Mouse (Mus musculus) hindbrain, embryonic 14.5 days (tissue): ENCODE data around the gene Gm21637. TPM values are rescaled to one million over a fixed set of nuclear protein-coding genes. Genes with fewer than 3 reads are reported as not detected.
"Not testable (repeated sequence)": the region's sequence is repeated elsewhere in the genome, so short reads cannot be mapped to it uniquely, and the experiment has no call there.

ENCODE experiments used
- ATAC-seq: fragments of 200-750 bp; cut with Nextera tagmentation; 2 replicates; pipeline ENCODE4 v1.8.0; 2017; ENCODE audit warnings: moderate number of reproducible peaks, mild to moderate bottlenecking, moderate TSS enrichment, moderate library complexity; ENCODE audit not compliant: low FRiP score
- DNase-seq: peaks from one replicate; pipeline ENCODE4 v3.0.0-alpha.2; 2015; ENCODE audit warnings: low spot score
- H3K27ac ChIP-seq: fragments of 300-500 bp; sonication (generic); 2 replicates; pipeline ENCODE4 v1.5.1; 2014; ENCODE audit warnings: mild to moderate bottlenecking, moderate library complexity
- H3K27me3 ChIP-seq: fragments of 300-500 bp; sonication (generic); 2 replicates; pipeline ENCODE4 v1.6.1; 2014; ENCODE audit warnings: mild to moderate bottlenecking, low read length, mixed read lengths; ENCODE audit not compliant: control insufficient read depth, insufficient read depth
- H3K36me3 ChIP-seq: fragments of 300-500 bp; sonication (generic); replicated peaks from 2 replicates; pipeline ENCODE4 v1.6.1; 2014; ENCODE audit not compliant: control insufficient read depth, insufficient read depth
- H3K4me1 ChIP-seq: fragments of 300-500 bp; sonication (generic); replicated peaks from 2 replicates; pipeline ENCODE4 v1.6.1; 2014; ENCODE audit warnings: antibody characterized with exemption, low read length, mixed read lengths; ENCODE audit not compliant: control insufficient read depth, insufficient read depth
- H3K4me2 ChIP-seq: fragments of 300-500 bp; sonication (generic); replicated peaks from 2 replicates; pipeline ENCODE4 v1.6.1; 2014; ENCODE audit warnings: mild to moderate bottlenecking, moderate library complexity
- H3K4me3 ChIP-seq: fragments of 300-500 bp; sonication (generic); replicated peaks from 2 replicates; pipeline ENCODE4 v1.5.1; 2014; ENCODE audit warnings: mild to moderate bottlenecking, low read length
- H3K9ac ChIP-seq: fragments of 300-500 bp; sonication (generic); 2 replicates; pipeline ENCODE4 v1.6.1; 2014
- H3K9me3 ChIP-seq: fragments of 300-500 bp; sonication (generic); 2 replicates; pipeline ENCODE4 v1.6.1; 2016; ENCODE audit warnings: low read length; ENCODE audit not compliant: control insufficient read depth
- WGBS: fragments of 180-500 bp; shearing (Covaris S2); extraction: QIAGEN DNeasy Blood & Tissue Kit; methylation state at CpG from one replicate; pipeline ENCODE4 v1.1.7; 2014; 5-methylcytosine and 5-hydroxymethylcytosine counted together
- polyA plus RNA-seq: library from polyadenylated mRNA; unstranded; fragments of >200 nt; fragmentation: Nextera tagmentation; extraction: Ambion mirVana; gene quantifications from 2 replicates; pipeline ENCODE4 v1.2.1, GENCODE M21; 2014

Gene Gm21637
- not detected in 2 replicates for polyA plus RNA-seq

DNA sequence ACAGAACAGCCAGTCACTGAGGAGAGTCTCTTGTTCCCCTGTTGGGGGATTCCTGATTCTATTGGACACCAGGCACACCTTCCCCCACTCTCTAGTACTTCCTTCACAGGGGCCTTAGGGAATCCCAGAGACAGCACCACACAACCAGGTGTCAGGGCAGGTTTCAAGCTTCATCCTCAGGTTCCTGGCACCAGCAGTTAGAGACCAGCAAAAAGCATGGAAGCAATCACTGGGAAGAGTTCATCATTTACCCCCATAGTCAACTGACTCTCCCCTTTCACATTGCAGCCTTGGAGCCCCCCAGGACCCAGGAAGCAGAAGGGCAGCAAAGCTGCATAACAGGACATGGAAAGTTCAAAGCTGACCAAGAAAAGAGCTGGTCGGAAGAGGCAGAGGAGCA is at the start of gene Gm21637:
Gm21637 (plus strand) TSS at position 301 of the 400 bp plus-strand sequence.
- not testable (repeated sequence) for H3K9me3 ChIP-seq, H3K4me1 ChIP-seq, H3K9ac ChIP-seq, ATAC-seq, H3K4me3 ChIP-seq, H3K27ac ChIP-seq, H3K4me2 ChIP-seq, DNase-seq, H3K36me3 ChIP-seq, H3K27me3 ChIP-seq
- WGBS: no CpG with 5 or more reads among the region's 1 CpGs

Other genes with a start within 250 kb of the Gm21637 start
- not detected in 2 replicates for gene Btbd35f25, start 244.9 kb upstream of the Gm21637 start, polyA plus RNA-seq
- not detected in 2 replicates for gene Btbd35f22, start 85.8 kb downstream of the Gm21637 start, polyA plus RNA-seq